13 mouse cellular contexts compared by ENCODE assay signal in the genomic region with DNA sequence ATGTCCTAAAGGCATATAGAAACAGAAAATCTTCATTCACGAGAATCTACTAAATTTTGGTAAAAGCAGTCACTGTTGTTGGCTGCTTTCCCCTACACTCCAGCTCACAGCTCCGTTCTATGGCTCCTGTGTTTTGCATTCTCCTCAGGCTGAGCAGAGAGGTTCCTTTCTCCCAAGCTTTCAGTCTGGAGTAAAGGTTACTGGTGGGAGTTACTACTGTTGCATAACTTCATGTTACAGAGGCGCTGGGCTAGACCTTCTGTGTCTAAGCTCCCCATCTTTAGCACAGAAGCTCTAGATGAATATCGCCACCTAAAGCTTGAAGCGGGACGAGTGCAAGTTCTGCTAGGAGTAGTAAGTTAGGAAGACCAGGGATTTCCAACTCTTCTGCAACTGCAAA.
DNase-seq lines count a peak whose midpoint lies in the region.
"Had no signal": no experiment of that assay in that cellular context is flagged by ENCODE, and none has a peak within 500 bp of the region (broad histone marks: within the 10 kb centered on the region; RNA-seq: fewer than 3 reads in every experiment).

No protein-coding gene starts in this region.

- peak; percentile 6 for DNase-seq in lung, postnatal 36 days
- no peak for DNase-seq in lung, postnatal 4 days
- DNase-seq in adipocyte (ENCODE audit: low spot score), result peak; percentile 31
- DNase-seq in layer of hippocampus, adult 9-11 months, result peak; percentile 29
- DNase-seq in right cerebral cortex, postnatal 25 days, result peak; percentile 8
- DNase-seq in spleen, adult 12 weeks (ENCODE audit: low spot score), result no peak
- DNase-seq in thymus, postnatal 25 days, result no peak
- DNase-seq: adrenal gland, postnatal 10 days; cerebellum, adult 18-20 months; cerebellum, postnatal 36 days; gastrocnemius, postnatal 14 days; lung, postnatal 10 days; thymus, adult 18-20 months had no signal

Comparison
In these comparisons a context has a peak if more than half of its experiments do, and no peak if none do; other contexts are left out.
1. DNase-seq: peak in lung, postnatal 36 days (single experiment), adipocyte (single experiment), layer of hippocampus, adult 9-11 months (single experiment) and right cerebral cortex, postnatal 25 days (single experiment); none in lung, postnatal 4 days (0 of 2), spleen, adult 12 weeks (single experiment) and thymus, postnatal 25 days (single experiment).